Mouse (Mus musculus): Measurements from ENCODE around the gene Nlrc5. TPM values are rescaled to one million over a fixed set of nuclear protein-coding genes. Genes with fewer than 3 reads are reported as not detected.

Nlrc5 gene
- 0.29 and 0.85 TPM in 2 replicates for polyA plus RNA-seq (2015; fragmentation: Nextera tagmentation; extraction: Ambion mirVana)

GRCm38 (mm10) chr8:94433981-94434466, at the start of gene Nlrc5:
TSS of gene Nlrc5 (plus strand) at chr8:94434356.
- H3K36me3 ChIP-seq = no peaks in the 10 kb centered on the region
- H3K27me3 ChIP-seq = peaks cover 8% of the 10 kb centered on the region; the same call in 1 of the 2 replicates
- H3K9me3 ChIP-seq = no peaks in the 10 kb centered on the region
- H3K4me2 ChIP-seq = peak within 1 kb of the TSS; percentile 91
- 2% methylated on average over 29 of the region's 29 CpGs for WGBS
- no peak within 1 kb of the TSS for H3K27ac ChIP-seq (replicated peaks)
- no peak within 1 kb of the TSS; the same call in 1 of the 2 replicates for H3K9ac ChIP-seq
- peak within 1 kb of the TSS; percentile 45 for H3K4me3 ChIP-seq
- ATAC-seq (ENCODE audit: low FRiP score, low read depth) = no peak
- H3K4me1 ChIP-seq (replicated peaks) = peaks cover 9% of the 10 kb centered on the region

- Histone ChIP-seq H3K9me3 (no peaks in the 10 kb centered on the region), H3K4me1 (replicated peaks) (peaks cover 22% of the 10 kb centered on the region), H3K36me3 (peaks cover 14% of the 10 kb centered on the region), H3K4me2 (peak overlapping the region; percentile 80), H3K9ac (peak overlapping the region; percentile 81), H3K27me3 (no peaks in the 10 kb centered on the region), H3K27ac (replicated peaks) (peak overlapping the region; percentile 94), H3K4me3 (peak overlapping the region; percentile 74)
- peak; percentile 44; the same call in 1 of the 2 replicates for ATAC-seq (ENCODE audit: low FRiP score, low read depth)
- 23% methylated on average over 20 of the region's 20 CpGs for WGBS
Observed at GRCm38 (mm10) chr8:94385506-94386213, 48.5 kb upstream of the Nlrc5 start.

DNA sequence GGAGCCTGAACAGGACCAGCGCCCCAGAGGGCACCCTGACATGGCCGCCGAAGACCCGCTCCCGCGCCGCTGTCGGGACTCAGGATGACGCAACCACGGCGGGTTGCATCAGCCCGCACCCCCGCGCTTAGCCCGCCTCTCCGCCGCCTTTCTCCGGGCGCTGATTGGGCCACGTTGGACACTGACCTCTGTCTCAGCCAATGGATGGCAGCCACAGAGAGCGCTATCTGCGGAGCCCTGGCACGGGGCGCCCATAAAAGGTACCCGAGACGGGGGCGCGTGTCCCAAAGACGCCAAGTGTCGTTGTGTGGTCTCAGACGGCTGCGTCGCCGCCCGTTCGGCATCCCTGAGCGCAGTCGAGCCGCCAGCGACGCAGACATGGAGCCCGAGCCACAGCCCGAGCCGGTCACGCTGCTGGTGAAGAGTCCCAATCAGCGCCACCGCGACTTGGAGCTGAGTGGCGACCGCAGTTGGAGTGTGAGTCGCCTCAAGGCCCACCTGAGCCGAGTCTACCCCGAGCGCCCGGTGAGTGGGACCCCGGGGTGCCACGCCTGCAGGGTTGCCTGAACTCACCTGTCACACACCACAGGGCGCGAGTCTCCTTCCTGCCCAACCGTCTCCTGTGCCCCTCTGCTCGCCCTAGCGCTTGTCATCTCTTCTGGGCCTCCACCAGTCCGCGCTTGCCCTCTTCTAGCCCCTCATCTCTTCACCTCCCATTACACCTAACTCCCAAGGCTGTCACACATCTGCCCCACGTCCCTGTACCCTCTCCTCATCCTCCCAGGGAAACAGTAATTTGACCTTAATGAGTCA, 47.7 kb upstream of the Nlrc5 start, which contains the start of gene Herpud1:
TSS of gene Herpud1 (plus strand) at position 225 of the 813 bp plus-strand sequence.
- H3K27ac ChIP-seq (replicated peaks) = peak within 1 kb of the TSS; percentile 94
- peaks cover 22% of the 10 kb centered on the region for H3K4me1 ChIP-seq (replicated peaks)
- H3K4me3 ChIP-seq = peak within 1 kb of the TSS; percentile 74
- ATAC-seq (ENCODE audit: low FRiP score, low read depth) = peak; percentile 100
- peaks cover 22% of the 10 kb centered on the region for H3K36me3 ChIP-seq
- H3K9me3 ChIP-seq = no peaks in the 10 kb centered on the region
- peak within 1 kb of the TSS; percentile 80 for H3K4me2 ChIP-seq
- peak within 1 kb of the TSS; percentile 81 for H3K9ac ChIP-seq
- under 1% methylated on average over 64 of the region's 65 CpGs for WGBS
- H3K27me3 ChIP-seq = no peaks in the 10 kb centered on the region

GRCm38 (mm10) chr8:94387027-94387684, 47.0 kb upstream of the Nlrc5 start:
- H3K4me3 ChIP-seq = peak overlapping the region; percentile 74
- ATAC-seq (ENCODE audit: low FRiP score, low read depth) = peak; percentile 16; the same call in 1 of the 2 replicates
- under 1% methylated on average over 25 of the region's 25 CpGs for WGBS
- no peaks in the 10 kb centered on the region for H3K27me3 ChIP-seq
- H3K4me1 ChIP-seq (replicated peaks) = peaks cover 22% of the 10 kb centered on the region
- peaks cover 29% of the 10 kb centered on the region for H3K36me3 ChIP-seq
- H3K27ac ChIP-seq (replicated peaks) = peak overlapping the region; percentile 89
- H3K4me2 ChIP-seq = peak overlapping the region; percentile 80
- no peaks in the 10 kb centered on the region for H3K9me3 ChIP-seq
- H3K9ac ChIP-seq = peak overlapping the region; percentile 81

GRCm38 (mm10) chr8:94387785-94388184, 46.4 kb upstream of the Nlrc5 start:
- WGBS = 35% methylated on average over 6 of the region's 6 CpGs
- Histone ChIP-seq H3K4me2 (peak overlapping the region; percentile 80), H3K9me3 (no peaks in the 10 kb centered on the region), H3K36me3 (peaks cover 36% of the 10 kb centered on the region), H3K27ac (replicated peaks) (peak overlapping the region; percentile 89; the same call in 1 of the 2 replicates), H3K4me3 (peak overlapping the region; percentile 74), H3K9ac (peak overlapping the region; percentile 81), H3K4me1 (replicated peaks) (peaks cover 22% of the 10 kb centered on the region), H3K27me3 (no peaks in the 10 kb centered on the region)
- no peak for ATAC-seq (ENCODE audit: low FRiP score, low read depth)

GRCm38 (mm10) chr8:94389531-94389930, 44.6 kb upstream of the Nlrc5 start:
- Histone ChIP-seq H3K4me1 (replicated peaks) (peaks cover 22% of the 10 kb centered on the region), H3K27me3 (no peaks in the 10 kb centered on the region), H3K9me3 (no peaks in the 10 kb centered on the region), H3K36me3 (peaks cover 48% of the 10 kb centered on the region), H3K4me2 (no peak overlapping the region), H3K27ac (replicated peaks) (no peak overlapping the region), H3K4me3 (no peak overlapping the region), H3K9ac (no peak overlapping the region)
- ATAC-seq (ENCODE audit: low FRiP score, low read depth) = no peak
- WGBS = 89% methylated on average over 6 of the region's 6 CpGs

DNA sequence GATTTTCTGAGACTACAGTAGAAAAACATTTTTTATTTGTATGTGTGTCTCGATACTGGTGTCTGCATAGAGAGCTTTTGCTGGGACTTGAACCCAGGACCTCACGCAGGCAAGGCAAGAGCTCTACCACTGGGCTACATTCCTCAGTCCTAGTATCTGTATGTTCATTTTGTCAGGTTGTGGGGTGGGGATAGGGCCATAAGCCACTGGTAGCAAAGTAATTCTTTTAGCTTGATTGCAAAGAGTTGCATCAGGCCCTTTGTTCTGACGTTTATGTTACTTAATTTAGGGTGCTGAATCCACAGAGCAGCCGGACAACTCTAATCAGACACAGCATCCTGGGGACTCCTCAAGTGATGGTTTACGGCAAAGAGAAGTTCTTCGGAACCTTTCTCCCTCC, 43.7 kb upstream of the Nlrc5 start:
- no peaks in the 10 kb centered on the region for H3K9me3 ChIP-seq
- H3K36me3 ChIP-seq = peaks cover 56% of the 10 kb centered on the region
- no peak overlapping the region for H3K4me2 ChIP-seq
- no peak overlapping the region for H3K4me3 ChIP-seq
- 97% methylated on average over 6 of the region's 6 CpGs for WGBS
- H3K9ac ChIP-seq = no peak overlapping the region
- no peaks in the 10 kb centered on the region for H3K27me3 ChIP-seq
- peaks cover 21% of the 10 kb centered on the region for H3K4me1 ChIP-seq (replicated peaks)
- ATAC-seq (ENCODE audit: low FRiP score, low read depth) = no peak
- no peak overlapping the region for H3K27ac ChIP-seq (replicated peaks)

GRCm38 (mm10) chr8:94390910-94391309, 43.2 kb upstream of the Nlrc5 start:
- ATAC-seq (ENCODE audit: low FRiP score, low read depth) = no peak
- Histone ChIP-seq H3K4me3 (no peak overlapping the region), H3K4me2 (no peak overlapping the region), H3K9me3 (no peaks in the 10 kb centered on the region), H3K36me3 (peaks cover 56% of the 10 kb centered on the region), H3K27ac (replicated peaks) (no peak overlapping the region), H3K4me1 (replicated peaks) (peaks cover 16% of the 10 kb centered on the region), H3K9ac (no peak overlapping the region), H3K27me3 (no peaks in the 10 kb centered on the region)
- 97% methylated on average over 8 of the region's 8 CpGs for WGBS

- Histone ChIP-seq H3K4me1 (replicated peaks) (peaks cover 15% of the 10 kb centered on the region), H3K27ac (replicated peaks) (no peak overlapping the region), H3K9ac (no peak overlapping the region), H3K9me3 (no peaks in the 10 kb centered on the region), H3K4me3 (no peak overlapping the region), H3K36me3 (peaks cover 57% of the 10 kb centered on the region), H3K27me3 (no peaks in the 10 kb centered on the region), H3K4me2 (no peak overlapping the region)
- ATAC-seq (ENCODE audit: low FRiP score, low read depth) = no peak
- 80% methylated on average over 12 of the region's 12 CpGs for WGBS
Observed at GRCm38 (mm10) chr8:94392147-94392546, 42.0 kb upstream of the Nlrc5 start.

GRCm38 (mm10) chr8:94392648-94393047, 41.5 kb upstream of the Nlrc5 start:
- ATAC-seq (ENCODE audit: low FRiP score, low read depth) = no peak
- Histone ChIP-seq H3K4me3 (no peak overlapping the region), H3K36me3 (peaks cover 60% of the 10 kb centered on the region), H3K27me3 (no peaks in the 10 kb centered on the region), H3K9ac (no peak overlapping the region), H3K27ac (replicated peaks) (no peak overlapping the region), H3K4me2 (no peak overlapping the region), H3K4me1 (replicated peaks) (peaks cover 13% of the 10 kb centered on the region), H3K9me3 (no peaks in the 10 kb centered on the region)
- WGBS = 80% methylated on average over 6 of the region's 6 CpGs

GRCm38 (mm10) chr8:94395851-94396540, 38.2 kb upstream of the Nlrc5 start:
- Histone ChIP-seq H3K4me3 (no peak overlapping the region), H3K36me3 (peaks cover 45% of the 10 kb centered on the region), H3K4me1 (replicated peaks) (no peaks in the 10 kb centered on the region), H3K27ac (replicated peaks) (no peak overlapping the region), H3K27me3 (no peaks in the 10 kb centered on the region), H3K9me3 (no peaks in the 10 kb centered on the region), H3K9ac (no peak overlapping the region), H3K4me2 (no peak overlapping the region)
- ATAC-seq (ENCODE audit: low FRiP score, low read depth) = no peak
- 95% methylated on average over 6 of the region's 6 CpGs for WGBS

Measured in hindbrain, embryonic 15.5 days (tissue).